Mouse (Mus musculus) megakaryocyte, embryonic 14.5 days (primary cell): ENCODE measurements around the gene Dgka. TPM values are rescaled to one million over a fixed set of nuclear protein-coding genes. Genes with fewer than 3 reads are reported as not detected.
A peak's percentile ranks its signal among the peaks of the same experiment; 100 is the strongest.

Experiments used
- H3K27me3 ChIP-seq: replicated peaks from 2 replicates; pipeline ENCODE3; 2012; ENCODE audit warnings: inconsistent platforms
- H3K36me3 ChIP-seq: replicated peaks from 2 replicates; pipeline ENCODE3; 2012; ENCODE audit warnings: low read length, inconsistent platforms, mixed read lengths
- H3K4me1 ChIP-seq: 2 replicates; pipeline ENCODE4 v1.6.1; 2012; ENCODE audit warnings: inconsistent platforms
- H3K4me3 ChIP-seq: replicated peaks from 2 replicates; pipeline ENCODE3; 2012; ENCODE audit warnings: moderate library complexity, mild to moderate bottlenecking, inconsistent platforms
- H3K9me3 ChIP-seq: 2 replicates; pipeline ENCODE4 v1.6.1; 2012; ENCODE audit warnings: inconsistent platforms
- FLI1 ChIP-seq: IDR thresholded peaks from 2 replicates; pipeline ENCODE4 v1.6.1; 2012; ENCODE audit warnings: low read length, inconsistent platforms, mixed read lengths
- GATA1 ChIP-seq: IDR thresholded peaks from 3 replicates; pipeline ENCODE4 v1.6.1; 2012; ENCODE audit warnings: mixed read lengths, low read length, inconsistent platforms, borderline replicate concordance
- polyA plus RNA-seq: library from polyadenylated mRNA; stranded (reverse); fragments of >175 nt; gene quantifications from 2 replicates; pipeline ENCODE4 v1.2.3, GENCODE M21; 2012; ENCODE audit warnings: low replicate concordance; ENCODE audit not compliant: insufficient read depth

The Dgka gene
- polyA plus RNA-seq, 1 experiment = 2.8 TPM

- Histone ChIP-seq H3K36me3 (no peaks in the 10 kb centered on the region), H3K9me3 (no peaks in the 10 kb centered on the region), H3K4me1 (peaks cover 17% of the 10 kb centered on the region), H3K4me3 (peak within 1 kb of the TSS; percentile 94), H3K27me3 (peaks cover 46% of the 10 kb centered on the region)
- no peak for TF ChIP-seq FLI1
- TF ChIP-seq GATA1 = no peak
Observed at GRCm38 (mm10) chr10:128673763-128674468, 70.7 kb downstream of the Dgka start, which contains the start of gene Suox. Gene Suox (minus strand): TSS chr10:128674073.

GRCm38 (mm10) chr10:128671148-128671547 lies 73.5 kb downstream of the Dgka start:
- Histone ChIP-seq H3K27me3 (peaks cover 71% of the 10 kb centered on the region), H3K9me3 (no peaks in the 10 kb centered on the region)

More at GRCm38 (mm10) chr10:128671148-128671547, 73.5 kb downstream of the Dgka start:
- Histone ChIP-seq H3K4me1 (peaks cover 24% of the 10 kb centered on the region), H3K4me3 (no peak overlapping the region), H3K36me3 (no peaks in the 10 kb centered on the region)
- TF ChIP-seq FLI1 (no peak), GATA1 (no peak)

Other genes with a start within 250 kb of the Dgka start
- gene Myl6b, start 246.2 kb downstream of the Dgka start, polyA plus RNA-seq = 9.5 and 15.9 TPM in 2 replicates
- gene Esyt1, start 219.0 kb downstream of the Dgka start, polyA plus RNA-seq = 48.5 and 62.5 TPM in 2 replicates
- 21.5 and 24.2 TPM in 2 replicates for gene Zc3h10, start 197.1 kb downstream of the Dgka start, polyA plus RNA-seq
- 1,477 and 10,817 TPM in 2 replicates for gene Rpl41, start 195.6 kb downstream of the Dgka start, polyA plus RNA-seq
- 407 and 451 TPM in 2 replicates for gene Pa2g4, start 178.9 kb downstream of the Dgka start, polyA plus RNA-seq
- gene Erbb3, start 155.2 kb downstream of the Dgka start, polyA plus RNA-seq = 0.08 TPM in 1 of 2 replicates, not detected in the other
- 3,363 and 5,964 TPM in 2 replicates for gene Rps26, start 118.1 kb downstream of the Dgka start, polyA plus RNA-seq
- 0.37 TPM in 1 of 2 replicates, not detected in the other for gene Ikzf4, start 98.9 kb downstream of the Dgka start, polyA plus RNA-seq
- 0.36 TPM in 1 of 2 replicates, not detected in the other for gene Suox, start 70.8 kb downstream of the Dgka start, polyA plus RNA-seq
- 3.1 and 11.0 TPM in 2 replicates for gene Rab5b, start 48.6 kb downstream of the Dgka start, polyA plus RNA-seq
- 0.20 TPM in 1 of 2 replicates, not detected in the other for gene Pmel, start 40.7 kb downstream of the Dgka start, polyA plus RNA-seq
- 3.6 and 5.7 TPM in 2 replicates for gene Cdk2, start 39.8 kb downstream of the Dgka start, polyA plus RNA-seq
- gene Pym1, start 3.0 kb upstream of the Dgka start, polyA plus RNA-seq = 123 and 134 TPM in 2 replicates
- gene Mmp19, start 46.1 kb upstream of the Dgka start, polyA plus RNA-seq = 3.4 TPM in 1 of 2 replicates, not detected in the other
- gene Dnajc14, start 59.2 kb upstream of the Dgka start, polyA plus RNA-seq = 13.4 and 18.2 TPM in 2 replicates
- gene Tmem198b, start 59.5 kb upstream of the Dgka start, polyA plus RNA-seq = 0.95 and 2.0 TPM in 2 replicates
- 13.5 TPM in 1 of 2 replicates, not detected in the other for gene Sarnp, start 72.5 kb upstream of the Dgka start, polyA plus RNA-seq
- gene Ormdl2, start 76.8 kb upstream of the Dgka start, polyA plus RNA-seq = 13.9 TPM in 1 of 2 replicates, not detected in the other
- gene Gdf11, start 146.9 kb upstream of the Dgka start, polyA plus RNA-seq = 0.18 TPM in 1 of 2 replicates, not detected in the other
- gene Cd63, start 156.1 kb upstream of the Dgka start, polyA plus RNA-seq = 17.7 and 57.2 TPM in 2 replicates
- 15.8 and 37.7 TPM in 2 replicates for gene Rdh5, start 178.0 kb upstream of the Dgka start, polyA plus RNA-seq
- gene Bloc1s1, start 179.2 kb upstream of the Dgka start, polyA plus RNA-seq = 56.5 and 587 TPM in 2 replicates
- gene Itga7, start 189.0 kb upstream of the Dgka start, polyA plus RNA-seq = 1.1 and 1.9 TPM in 2 replicates
- not detected in 2 replicates for gene Mettl7b, start 216.1 kb upstream of the Dgka start, polyA plus RNA-seq
- gene Olfr9, start 244.6 kb upstream of the Dgka start, polyA plus RNA-seq = not detected in 2 replicates